8 mouse cellular contexts compared by ENCODE assay signal in the genomic region with DNA sequence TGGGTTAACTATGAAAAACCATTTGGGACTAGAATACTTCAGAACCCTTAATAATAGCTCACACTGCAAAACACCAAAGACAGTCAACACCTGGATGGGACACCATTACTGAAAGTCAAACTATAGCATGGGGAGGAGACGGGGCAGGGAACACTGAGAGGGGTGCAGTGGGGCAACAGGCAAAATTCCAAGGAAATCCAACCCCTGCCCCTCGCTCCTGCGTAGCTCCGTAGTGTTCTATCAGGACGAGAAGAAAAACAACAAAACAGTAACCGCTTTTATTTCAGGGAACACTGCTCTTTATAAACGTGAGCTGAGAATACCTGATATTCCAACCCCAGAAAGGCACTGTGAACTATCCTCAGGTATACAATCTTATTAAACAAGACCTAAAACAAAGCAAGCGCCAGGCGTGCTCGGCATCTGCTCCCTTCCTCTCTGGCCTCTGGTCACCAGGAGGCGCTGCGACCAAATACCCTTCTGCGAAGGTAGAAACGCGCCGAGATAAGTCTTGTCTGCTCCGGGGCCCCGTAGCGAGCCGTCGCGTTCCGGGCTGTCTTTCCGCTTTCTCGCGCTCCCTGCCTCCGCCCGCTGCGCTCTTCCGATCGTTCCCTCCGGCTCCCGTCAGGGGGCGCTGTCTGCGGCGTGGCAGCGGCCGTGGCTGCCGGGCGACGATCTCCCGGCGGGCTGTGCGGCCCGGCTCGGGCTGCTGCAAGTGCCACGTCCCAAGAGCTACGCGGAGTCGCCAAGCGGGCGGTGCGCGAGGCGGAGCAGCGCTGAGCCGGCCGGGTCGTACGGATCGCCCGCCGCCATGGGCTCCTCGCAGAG. TPM values are rescaled to one million over a fixed set of nuclear protein-coding genes. Genes with fewer than 3 reads are reported as not detected.
DNase-seq lines count a peak whose midpoint lies in the region; ATAC-seq and TF ChIP-seq lines count a peak whose summit lies in the region.

TSS of gene Gorasp2 (plus strand) at position 690 of the 828 bp plus-strand sequence.

- WGBS in cerebellum, adult 2 months: 1% methylated on average over 64 of the region's 64 CpGs
- 2% methylated on average over 64 of the region's 64 CpGs for WGBS in forebrain, postnatal 0 days
- 1% methylated on average over 61 of the region's 64 CpGs for WGBS in lung, embryonic 15.5 days

- peaks cover 38% of the 10 kb centered on the region for H3K79me2 ChIP-seq in MEL (ENCODE audit: control insufficient read depth, insufficient read depth, low read length, poor library complexity)

- peak; percentile 64 to 93 (median 80) for TF ChIP-seq CTCF in MEL (IDR thresholded peaks at IDR 0.05 in 2 of 3, conservative IDR thresholded peaks at IDR 0.05 in 1 of 3; ENCODE audit: control insufficient read depth in 1 of 3, insufficient read depth in 1 of 3, low read depth in 2 of 3, low read length in 3 of 3, poor library complexity in 1 of 3, severe bottlenecking in 1 of 3)
- TF ChIP-seq CTCF in cerebellum, adult 2 months (IDR thresholded peaks at IDR 0.05; ENCODE audit: borderline replicate concordance, insufficient read depth, low read depth, low read length): peak; percentile 81
- TF ChIP-seq CTCF in forebrain, postnatal 0 days (IDR thresholded peaks at IDR 0.05; ENCODE audit: low read depth): peak; percentile 98

- peak; percentile 91 to 99 for TF ChIP-seq POLR2A in MEL (IDR thresholded peaks at IDR 0.05; ENCODE audit: control insufficient read depth in 1 of 2, insufficient read depth in 1 of 2, low read depth in 1 of 2, low read length in 2 of 2, poor library complexity in 1 of 2)
- peak; percentile 77 for TF ChIP-seq POLR2A in cerebellum, adult 2 months (IDR thresholded peaks at IDR 0.05; ENCODE audit: borderline replicate concordance, insufficient read depth, low read length)

- peak; percentile 44 for TF ChIP-seq RAD21 in MEL (IDR thresholded peaks at IDR 0.05; ENCODE audit: low read depth, low read length)

- peaks cover 7 to 18% of the 10 kb centered on the region in 2 experiments for H3K4me1 ChIP-seq in MEL (ENCODE audit: control insufficient read depth in 1 of 2, insufficient read depth in 2 of 2, low read length in 2 of 2)
- H3K4me1 ChIP-seq in cerebellum, adult 2 months (ENCODE audit: control insufficient read depth, insufficient read depth, low read length): no peaks in the 10 kb centered on the region
- peaks cover 12% of the 10 kb centered on the region; the same call in 1 of the 2 replicates for H3K4me1 ChIP-seq in forebrain, postnatal 0 days (ENCODE audit: insufficient read depth)
- H3K4me1 ChIP-seq in lung, embryonic 15.5 days: peaks cover 11% of the 10 kb centered on the region

- peak within 1 kb of the TSS; percentile 48 for H3K27ac ChIP-seq in MEL (ENCODE audit: control insufficient read depth, low read depth, low read length)
- peak within 1 kb of the TSS; percentile 31; the same call in 1 of the 2 replicates for H3K27ac ChIP-seq in cerebellum, adult 2 months (ENCODE audit: insufficient read depth, low read length)
- H3K27ac ChIP-seq in forebrain, postnatal 0 days (ENCODE audit: low read depth, low read length): peak within 1 kb of the TSS; percentile 86
- peak within 1 kb of the TSS; percentile 94 for H3K27ac ChIP-seq in lung, embryonic 15.5 days

- H3K9me3 ChIP-seq in MEL (replicated peaks; ENCODE audit: insufficient read depth, low read length): no peaks in the 10 kb centered on the region
- no peaks in the 10 kb centered on the region for H3K9me3 ChIP-seq in forebrain, postnatal 0 days (ENCODE audit: low read length)
- H3K9me3 ChIP-seq in lung, embryonic 15.5 days: no peaks in the 10 kb centered on the region

- peak; percentile 97 for ATAC-seq in forebrain, postnatal 0 days
- peak; percentile 98 for ATAC-seq in lung, embryonic 15.5 days (ENCODE audit: borderline replicate concordance, extremely low read depth, low FRiP score, low TSS enrichment)

- H3K27me3 ChIP-seq in MEL (ENCODE audit: control insufficient read depth in 1 of 2, insufficient read depth in 2 of 2, low read length in 2 of 2): peaks cover 2 to 4% of the 10 kb centered on the region in 2 experiments; a peak in 3 of 4 replicates
- no peaks in the 10 kb centered on the region for H3K27me3 ChIP-seq in cerebellum, adult 2 months (ENCODE audit: control insufficient read depth, insufficient read depth, low read length)
- H3K27me3 ChIP-seq in forebrain, postnatal 0 days (ENCODE audit: insufficient read depth, low read length): no peaks in the 10 kb centered on the region
- no peaks in the 10 kb centered on the region for H3K27me3 ChIP-seq in lung, embryonic 15.5 days

- peaks cover 5 to 27% of the 10 kb centered on the region in 2 experiments; a peak in 2 of 4 replicates for H3K36me3 ChIP-seq in MEL (ENCODE audit: control insufficient read depth in 1 of 2, insufficient read depth in 2 of 2, low read length in 2 of 2)
- H3K36me3 ChIP-seq in forebrain, postnatal 0 days (ENCODE audit: insufficient read depth): no peaks in the 10 kb centered on the region
- H3K36me3 ChIP-seq in lung, embryonic 15.5 days: peaks cover 7% of the 10 kb centered on the region; the same call in 1 of the 2 replicates

- DNase-seq in MEL (ENCODE audit: low read depth, low spot score): peak; percentile 96
- DNase-seq in cerebellum, adult 2 months: peak; percentile 97
- peak; percentile 98 for DNase-seq in forebrain, postnatal 0 days
- DNase-seq in heart, postnatal 4 days: peak; percentile 97
- peak; percentile 91 to 96 for DNase-seq in layer of hippocampus, adult 8-10 months (ENCODE audit: low spot score in 2 of 2)
- peak; percentile 91 for DNase-seq in ovary, adult 18-20 months (ENCODE audit: low spot score)
- DNase-seq in thymus, postnatal 0 days (ENCODE audit: low spot score): peak; percentile 98

- peak within 1 kb of the TSS; percentile 84 to 91 for H3K4me3 ChIP-seq in MEL (ENCODE audit: control insufficient read depth in 1 of 2, insufficient read depth in 1 of 2, low read depth in 2 of 2, low read length in 2 of 2)
- peak within 1 kb of the TSS; percentile 82 for H3K4me3 ChIP-seq in cerebellum, adult 2 months (replicated peaks; ENCODE audit: insufficient read depth, low read depth, low read length)
- H3K4me3 ChIP-seq in forebrain, postnatal 0 days (ENCODE audit: low read depth, low read length): peak within 1 kb of the TSS; percentile 97
- H3K4me3 ChIP-seq in lung, embryonic 15.5 days: peak within 1 kb of the TSS; percentile 94

- H3K4me2 ChIP-seq in forebrain, postnatal 0 days (ENCODE audit: low read depth): peak within 1 kb of the TSS; percentile 84
- peak within 1 kb of the TSS; percentile 78 for H3K4me2 ChIP-seq in lung, embryonic 15.5 days

- TF ChIP-seq EP300 in MEL (IDR thresholded peaks at IDR 0.05; ENCODE audit: low read depth in 1 of 2, low read length in 2 of 2): peak in 1 of 2 experiments; percentile 56; a peak in 2 of 4 replicates

- peak within 1 kb of the TSS; percentile 92 for H3K9ac ChIP-seq in MEL (ENCODE audit: control insufficient read depth, low read depth, low read length, poor library complexity, severe bottlenecking)
- H3K9ac ChIP-seq in forebrain, postnatal 0 days: peak within 1 kb of the TSS; percentile 91
- H3K9ac ChIP-seq in lung, embryonic 15.5 days: peak within 1 kb of the TSS; percentile 88

TF ChIP-seq in MEL, 35 proteins besides CTCF, POLR2A, EP300 and RAD21 (continues in another document):
- peak; percentile 96 for TF ChIP-seq MXI1 (IDR thresholded peaks at IDR 0.05; ENCODE audit: low read depth, low read length)
- TF ChIP-seq TBP (IDR thresholded peaks at IDR 0.05; ENCODE audit: low read depth, low read length): peak; percentile 73
- peak; percentile 51 for TF ChIP-seq USF1 (IDR thresholded peaks at IDR 0.05; ENCODE audit: low read depth, low read length)
- TF ChIP-seq GATA1 (IDR thresholded peaks at IDR 0.05; ENCODE audit: low read depth, low read length): peak; percentile 24; the same call in 1 of the 2 replicates
- no peak for TF ChIP-seq JUND (IDR thresholded peaks at IDR 0.05; ENCODE audit: low read depth, low read length)
- TF ChIP-seq GABPA (IDR thresholded peaks at IDR 0.05; ENCODE audit: low read depth, low read length): peak; percentile 82; the same call in 1 of the 2 replicates
- TF ChIP-seq ETS1 (IDR thresholded peaks at IDR 0.05; ENCODE audit: low read depth, low read length): peak; percentile 71; the same call in 1 of the 2 replicates
- peak; percentile 97 for TF ChIP-seq NELFE (IDR thresholded peaks at IDR 0.05; ENCODE audit: low read depth, low read length)
- peak; percentile 42 for TF ChIP-seq BHLHE40 (IDR thresholded peaks at IDR 0.05; ENCODE audit: borderline replicate concordance, low read depth, low read length)
- peak; percentile 95 for TF ChIP-seq ELF1 (IDR thresholded peaks at IDR 0.05; ENCODE audit: low read depth, low read length)
- peak; percentile 98 for TF ChIP-seq HCFC1 (IDR thresholded peaks at IDR 0.05; ENCODE audit: low read depth, low read length)
- no peak for TF ChIP-seq USF2 (IDR thresholded peaks at IDR 0.05; ENCODE audit: borderline replicate concordance in 1 of 2, insufficient read depth in 1 of 2, low read depth in 1 of 2, low read length in 2 of 2)
- TF ChIP-seq MAFK (IDR thresholded peaks at IDR 0.05; ENCODE audit: borderline replicate concordance, low read depth, low read length): no peak
- TF ChIP-seq KAT2A (conservative IDR thresholded peaks at IDR 0.05; ENCODE audit: low read depth, low read length): peak; percentile 89
- no peak for TF ChIP-seq CHD1 (IDR thresholded peaks at IDR 0.05; ENCODE audit: low read depth, low read length)
- TF ChIP-seq RCOR1 (IDR thresholded peaks at IDR 0.05; ENCODE audit: low read depth, low read length): peak; percentile 24; the same call in 1 of the 2 replicates
- peak; percentile 83; the same call in 1 of the 2 replicates for TF ChIP-seq MAX (IDR thresholded peaks at IDR 0.05; ENCODE audit: low read length)
- TF ChIP-seq ZMIZ1 (IDR thresholded peaks at IDR 0.05; ENCODE audit: low read depth, low read length): peak; percentile 95
- TF ChIP-seq UBTF (IDR thresholded peaks at IDR 0.05; ENCODE audit: borderline replicate concordance, insufficient read depth, low read depth, low read length): 0 out of 2 replicates have a peak, but pooled peaks have one; percentile 88

RNA-seq across cellular contexts. Expression of gene Gorasp2, which starts in this region (rescaled TPM):
- total RNA-seq in MEL (2012; rRNA removed): 74.7 and 81.8 TPM in 2 replicates
- 100 to 1,000 TPM; 124 to 132 TPM for polyA plus RNA-seq in MEL (2012; ENCODE audit: insufficient read depth in 1 of 2, insufficient read length in 2 of 2, low read depth in 1 of 2, low replicate concordance in 2 of 2, missing spikeins in 1 of 2)
- 81.5 and 82.7 TPM in 2 replicates for polyA plus RNA-seq in cerebellum, adult 2 months (2012; rRNA removed)
- 71.2 and 82.2 TPM in 2 replicates for total RNA-seq in forebrain, postnatal 0 days (2014; rRNA removed)
- polyA plus RNA-seq in forebrain, postnatal 0 days (2015; fragmentation: Nextera tagmentation; extraction: Ambion mirVana): 165 and 166 TPM in 2 replicates
- total RNA-seq in heart, postnatal 4 days (2021): 100 to 1,000 TPM; 106 to 111 TPM
- 100 to 1,000 TPM in 3 of 4 experiments, 10 to 100 TPM in 1; 97.9 to 104 (median 103) TPM for total RNA-seq in layer of hippocampus, adult 8-10 months (2022)
- polyA plus RNA-seq in lung, embryonic 15.5 days (2015; fragmentation: Nextera tagmentation; extraction: Ambion mirVana): 173 and 177 TPM in 2 replicates
- polyA plus RNA-seq in thymus, postnatal 0 days (2015; fragmentation: Nextera tagmentation; extraction: Ambion mirVana): 119 and 121 TPM in 2 replicates

Comparison
In these comparisons a context has a peak if more than half of its experiments do, and no peak if none do; other contexts are left out.
1. Peak in every context shown above with its lines: DNase-seq, ATAC-seq, H3K4me3 ChIP-seq and H3K27ac ChIP-seq.
2. H3K27ac ChIP-seq: peak in every context shown above with its lines; median percentile 94 in lung, embryonic 15.5 days; 86 in forebrain, postnatal 0 days; 48 in MEL; 31 in cerebellum, adult 2 months.